Mouse (Mus musculus): Measurements from ENCODE around the gene Bax. TPM values are rescaled to one million over a fixed set of nuclear protein-coding genes. Genes with fewer than 3 reads are reported as not detected.
A peak's percentile ranks its signal among the peaks of the same experiment; 100 is the strongest.

Gene Bax
- total RNA-seq, 2 experiments from 2014 or later: 39.3 to 43.8 TPM

- DNase-seq (ENCODE audit: low spot score in 2 of 2): peak; percentile 78 to 86
Measured at GRCm38 (mm10) chr7:45458748-45459563, 7.7 kb downstream of the Bax start.

GRCm38 (mm10) chr7:45457204-45458060 lies 9.3 kb downstream of the Bax start:
- no peak for DNase-seq (ENCODE audit: low spot score in 2 of 2)

- no peak for DNase-seq (ENCODE audit: low spot score in 2 of 2)
Measured at GRCm38 (mm10) chr7:45456721-45457203, 9.9 kb downstream of the Bax start.

GRCm38 (mm10) chr7:45455932-45456696 lies 10.6 kb downstream of the Bax start:
- DNase-seq (ENCODE audit: low spot score in 2 of 2): no peak

GRCm38 (mm10) chr7:45454971-45455370 lies 11.7 kb downstream of the Bax start:
- DNase-seq (ENCODE audit: low spot score in 2 of 2): no peak

DNA sequence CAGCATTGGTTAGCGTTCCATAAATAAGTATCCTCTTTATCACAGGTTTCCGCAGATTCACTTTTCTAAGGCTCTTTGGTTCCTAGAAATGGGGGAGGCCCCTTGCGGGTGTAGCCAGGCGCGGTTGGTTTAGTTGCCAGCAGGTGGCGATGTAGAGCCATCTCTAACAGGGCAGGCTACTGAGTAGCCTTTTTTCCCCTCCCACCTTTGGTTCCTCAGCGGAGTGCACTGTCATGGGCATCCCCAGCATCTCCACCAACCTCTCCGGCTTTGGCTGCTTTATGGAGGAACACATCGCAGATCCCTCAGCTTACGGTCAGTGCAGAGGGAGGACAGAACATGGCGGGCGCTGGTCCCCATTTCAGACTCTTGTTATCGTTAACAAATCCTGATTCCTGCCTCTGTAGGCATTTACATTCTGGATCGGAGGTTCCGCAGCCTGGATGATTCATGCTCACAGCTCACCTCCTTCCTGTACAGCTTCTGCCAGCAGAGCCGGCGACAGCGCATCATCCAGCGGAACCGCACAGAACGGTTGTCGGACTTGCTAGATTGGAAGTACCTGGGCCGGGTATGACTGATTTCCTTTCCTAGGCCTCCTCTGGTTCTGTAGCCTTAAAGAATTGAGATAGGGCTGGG lies 15.2 kb downstream of the Bax start:
- DNase-seq (ENCODE audit: low spot score in 2 of 2): peak; percentile 73 to 82

GRCm38 (mm10) chr7:45449974-45450373 lies 16.7 kb downstream of the Bax start:
- DNase-seq (ENCODE audit: low spot score in 2 of 2): no peak

DNA sequence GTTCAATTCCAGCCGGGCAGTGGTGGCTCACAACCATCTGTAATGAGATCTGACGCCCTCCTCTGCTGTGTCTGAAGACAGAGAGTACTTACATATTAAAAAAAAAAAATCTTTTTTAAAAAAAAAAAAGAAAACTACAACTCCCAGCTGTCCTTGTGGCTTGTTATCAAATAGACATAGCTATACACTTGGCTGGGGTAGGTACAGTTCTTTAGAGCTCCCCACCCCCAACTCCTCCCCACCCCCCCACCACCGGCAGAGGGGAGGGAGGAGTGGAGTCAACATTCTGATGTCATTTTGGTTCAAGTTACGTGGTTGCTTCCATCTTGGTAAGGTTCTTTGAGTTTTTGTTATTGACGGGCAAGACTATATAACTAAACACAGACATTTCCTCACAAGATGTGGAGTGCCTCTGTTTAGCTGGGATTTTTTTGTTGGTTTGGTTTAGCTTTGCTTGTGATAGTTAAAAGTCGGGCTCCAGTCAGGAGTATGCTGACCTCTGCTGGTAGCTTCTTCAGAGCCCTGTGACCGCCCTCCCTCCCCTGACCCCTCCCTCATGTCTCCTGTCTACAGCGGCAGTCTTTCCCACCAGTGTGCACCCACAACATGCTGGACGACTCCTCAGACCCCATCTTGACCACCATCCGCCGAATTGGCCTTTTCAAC lies 19.2 kb downstream of the Bax start:
- no peak for DNase-seq (ENCODE audit: low spot score in 2 of 2)

DNA sequence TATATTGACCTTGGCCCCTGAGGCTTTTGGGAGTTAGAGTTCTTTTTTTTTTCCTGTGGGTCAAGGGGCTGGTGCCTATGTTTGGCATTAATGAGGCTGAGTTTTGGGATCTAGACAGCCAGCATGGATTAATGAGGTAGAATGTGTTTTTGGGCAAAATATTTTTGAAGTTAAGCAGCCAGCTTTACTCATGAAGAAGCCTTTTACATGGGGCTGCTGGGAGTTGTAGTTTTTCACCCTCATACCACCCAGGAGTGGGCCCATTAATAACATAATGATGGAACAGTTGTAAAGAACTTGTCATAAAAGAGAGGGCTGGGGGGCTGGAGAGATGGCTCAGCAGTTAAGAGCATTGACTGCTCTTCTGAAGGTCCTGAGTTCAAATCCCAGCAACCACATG lies 20.1 kb downstream of the Bax start:
- DNase-seq (ENCODE audit: low spot score in 2 of 2): no peak

- no peak for DNase-seq (ENCODE audit: low spot score in 2 of 2)
Measured at GRCm38 (mm10) chr7:45443526-45444420, 22.9 kb downstream of the Bax start.

GRCm38 (mm10) chr7:45437521-45438276 lies 29.0 kb downstream of the Bax start, which contains the start of gene Ruvbl2:
TSS of gene Ruvbl2 (minus strand) at chr7:45438096.
- DNase-seq (ENCODE audit: low spot score in 2 of 2): no peak

DNA sequence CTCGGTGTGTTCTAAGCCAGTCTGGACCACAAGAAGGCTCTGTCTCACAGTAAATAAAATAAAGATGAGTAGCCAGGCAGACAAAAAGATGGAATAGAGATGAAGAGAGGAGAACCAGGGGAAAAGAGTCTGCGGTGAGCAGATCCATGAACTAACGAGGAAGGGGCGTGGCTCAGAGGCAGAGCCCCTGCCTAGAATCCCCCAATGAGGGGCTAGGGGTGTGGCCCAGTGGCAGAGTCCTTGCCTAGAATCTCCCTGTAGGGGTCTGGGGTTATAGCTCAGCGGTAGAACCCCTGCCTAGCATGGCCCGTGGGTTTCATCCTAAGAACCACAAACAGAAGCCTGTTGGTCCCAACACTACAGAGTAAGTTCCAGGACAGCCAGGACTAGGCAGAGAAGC lies 29.7 kb downstream of the Bax start:
- no peak for DNase-seq (ENCODE audit: low spot score in 2 of 2)

DNA sequence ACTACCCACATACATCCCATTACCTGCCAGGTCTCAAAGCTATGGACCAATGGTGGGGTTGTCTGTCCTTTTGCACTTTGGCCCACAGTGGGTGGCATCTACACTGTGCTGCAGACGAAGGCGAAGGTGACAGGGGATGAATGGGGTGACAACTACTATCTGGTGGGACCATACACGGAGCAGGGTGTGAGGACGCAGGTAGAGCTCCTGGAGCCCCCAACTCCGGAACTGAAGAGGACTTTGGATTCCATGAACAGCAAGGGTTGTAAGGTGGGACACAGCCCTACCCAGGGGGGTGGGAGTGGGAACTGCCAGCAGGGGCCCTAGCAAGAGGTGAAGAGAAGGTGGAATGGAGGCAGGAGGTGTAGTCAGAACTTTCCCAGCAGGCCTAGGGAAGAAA lies 30.3 kb downstream of the Bax start:
- no peak for DNase-seq (ENCODE audit: low spot score in 2 of 2)

DNA sequence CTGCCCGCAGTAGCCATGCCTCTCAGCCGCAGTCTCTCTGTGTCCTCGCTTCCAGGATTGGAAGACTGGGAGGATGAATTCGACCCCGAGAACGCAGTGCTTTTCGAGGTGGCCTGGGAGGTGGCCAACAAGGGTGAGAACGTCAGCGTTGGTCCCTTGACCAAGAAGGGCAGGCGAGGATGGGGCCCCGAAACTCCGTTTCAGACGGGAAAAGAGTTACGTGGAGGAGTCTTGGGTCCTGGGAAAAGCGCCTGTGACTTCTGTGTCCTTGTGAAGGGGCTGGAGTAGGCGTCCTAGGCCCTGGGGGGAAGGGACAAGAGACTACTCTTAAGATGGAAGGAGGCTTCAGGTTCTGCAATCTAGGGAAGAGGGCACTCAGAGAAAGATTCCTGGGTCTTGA lies 31.7 kb downstream of the Bax start:
- no peak for DNase-seq (ENCODE audit: low spot score in 2 of 2)

- peak; percentile 100 for DNase-seq (ENCODE audit: low spot score in 2 of 2)
Measured at GRCm38 (mm10) chr7:45434203-45435015, 32.3 kb downstream of the Bax start, which contains the start of gene Gys1. TSS of gene Gys1 (plus strand) at chr7:45434844.

DNA sequence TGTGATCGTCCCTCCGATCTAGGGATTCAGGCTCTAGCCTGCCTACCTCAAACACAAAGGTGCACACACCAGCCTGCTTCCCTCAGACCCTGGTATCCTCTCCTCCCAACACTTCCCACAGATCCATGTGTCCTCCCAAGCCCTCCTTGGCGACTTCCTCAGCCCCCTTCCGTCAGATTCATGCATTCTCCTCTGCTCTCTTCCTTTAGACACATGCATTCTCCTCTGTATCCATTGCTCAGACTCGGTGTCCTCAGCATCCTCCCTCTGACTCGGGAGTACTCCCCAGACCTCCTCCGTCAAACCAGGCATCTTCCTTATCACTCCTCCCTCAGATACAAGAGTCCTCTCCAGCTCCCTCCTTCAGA lies 32.9 kb downstream of the Bax start:
- DNase-seq (ENCODE audit: low spot score in 2 of 2): no peak

DNA sequence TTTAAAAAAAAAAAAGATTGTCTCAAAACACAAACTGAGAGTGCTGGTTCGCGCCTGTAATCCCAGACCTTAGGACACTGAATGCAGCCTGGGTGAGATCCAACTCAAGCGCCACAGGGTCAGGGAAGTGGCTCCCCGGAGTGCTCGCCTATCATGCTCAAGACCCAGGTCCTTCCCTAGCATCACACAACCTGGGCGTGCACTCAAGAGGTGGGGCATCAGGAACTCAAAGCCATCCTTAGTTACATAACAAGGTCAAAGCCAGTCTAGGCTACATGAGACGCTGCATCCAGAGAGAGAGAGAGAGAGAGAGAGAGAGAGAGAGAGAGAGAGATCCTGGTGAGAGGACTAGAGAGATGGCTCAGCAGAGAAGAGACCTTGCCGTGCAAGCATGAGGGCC lies 40.1 kb downstream of the Bax start:
- no peak for DNase-seq (ENCODE audit: low spot score in 2 of 2)

GRCm38 (mm10) chr7:45421194-45421593 lies 45.5 kb downstream of the Bax start:
- DNase-seq (ENCODE audit: low spot score in 2 of 2): no peak
